Mouse (Mus musculus): ENCODE measurements around the gene Oas2.

Gene Oas2

DNA sequence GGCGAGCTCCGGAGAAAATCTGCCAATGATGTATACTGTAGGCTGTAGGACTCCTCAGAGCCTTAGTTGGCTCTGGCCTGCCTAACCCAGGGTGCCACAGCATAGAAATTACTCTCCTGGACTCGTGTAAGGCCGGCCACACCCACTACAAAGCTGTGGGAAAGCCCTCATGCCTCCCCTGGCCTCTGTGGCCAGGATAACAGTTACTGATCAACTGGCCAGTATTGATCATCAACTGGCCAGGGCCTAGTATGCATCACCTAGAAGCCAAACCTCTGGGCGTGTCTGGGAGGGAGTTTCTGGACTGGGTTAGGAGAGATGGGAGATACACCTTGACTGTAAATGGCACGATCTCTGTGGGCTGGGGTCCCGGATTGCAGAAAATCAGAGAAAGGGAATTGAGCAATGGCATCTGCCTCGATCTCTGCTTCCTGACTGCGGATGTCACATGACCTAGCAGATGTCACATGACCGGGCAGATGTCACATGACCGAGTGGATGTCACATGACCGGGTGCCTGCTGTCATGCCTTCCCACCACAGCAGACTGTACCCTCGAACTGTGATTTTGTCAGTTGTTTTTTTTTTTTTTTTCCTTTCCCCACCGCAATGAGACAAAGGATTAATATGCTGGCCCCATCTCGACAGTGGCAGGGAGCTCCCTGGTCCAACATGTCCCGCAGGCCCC lies 53.5 kb downstream of the Oas2 start:
- peak; percentile 92 for DNase-seq (ENCODE audit: low read depth, low spot score)

DNA sequence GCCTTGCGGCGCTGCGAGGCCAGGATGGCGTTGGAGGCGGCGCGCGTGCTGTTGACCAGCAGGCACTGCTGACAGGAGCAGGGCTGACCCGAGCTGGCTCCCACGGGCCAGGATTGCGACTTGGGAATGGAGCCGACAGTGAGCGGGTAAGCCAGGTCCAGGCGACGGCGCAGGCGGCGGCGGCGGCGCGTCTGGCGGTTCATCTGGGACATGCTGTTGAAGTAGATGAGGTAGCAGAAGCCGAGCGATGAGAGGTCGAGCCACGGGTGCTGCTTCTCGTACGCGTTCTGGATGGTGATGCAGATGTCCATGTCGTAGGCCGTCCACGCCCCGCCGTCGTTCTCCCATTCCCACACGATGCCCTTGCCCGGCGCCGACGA lies 55.0 kb downstream of the Oas2 start:
- DNase-seq (ENCODE audit: low read depth, low spot score): no peak

DNA sequence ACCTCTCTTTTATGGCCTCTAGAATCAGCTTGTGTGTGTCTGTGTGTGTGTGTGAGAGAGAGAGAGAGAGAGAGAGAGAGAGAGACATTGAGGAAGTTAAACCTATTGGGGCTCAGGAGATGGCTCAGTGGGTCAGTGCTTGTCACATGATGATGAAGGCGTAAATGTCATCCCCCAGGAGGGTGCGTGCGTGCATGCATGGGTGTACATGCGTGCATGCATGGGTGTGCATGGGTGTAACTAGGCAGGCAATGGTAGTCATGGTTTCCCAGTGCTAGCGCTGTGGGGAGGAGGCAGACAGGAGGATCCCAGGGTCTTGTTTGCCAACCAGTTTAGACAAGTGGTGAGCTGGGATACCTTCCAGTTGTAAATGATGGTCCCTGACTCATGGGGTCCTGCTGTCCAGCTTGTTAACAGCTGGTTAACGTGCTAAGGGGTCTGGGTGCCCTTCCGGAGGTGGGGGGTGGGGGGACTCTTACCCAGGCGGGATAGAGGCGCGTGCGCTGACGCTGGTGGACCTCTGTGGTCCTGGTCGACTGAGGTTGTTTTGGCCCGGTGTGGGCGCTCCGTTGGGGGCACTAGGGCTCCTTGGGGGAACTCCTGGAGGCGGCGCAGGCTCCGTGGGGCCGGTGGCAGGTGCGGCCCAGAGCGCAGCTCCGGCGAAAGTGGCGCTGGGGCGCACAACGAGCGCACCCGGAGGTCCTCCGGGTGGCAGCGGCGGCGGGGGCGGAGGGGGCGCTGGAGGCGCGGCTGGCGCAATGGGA lies 55.5 kb downstream of the Oas2 start:
- DNase-seq (ENCODE audit: low read depth, low spot score): no peak

DNA sequence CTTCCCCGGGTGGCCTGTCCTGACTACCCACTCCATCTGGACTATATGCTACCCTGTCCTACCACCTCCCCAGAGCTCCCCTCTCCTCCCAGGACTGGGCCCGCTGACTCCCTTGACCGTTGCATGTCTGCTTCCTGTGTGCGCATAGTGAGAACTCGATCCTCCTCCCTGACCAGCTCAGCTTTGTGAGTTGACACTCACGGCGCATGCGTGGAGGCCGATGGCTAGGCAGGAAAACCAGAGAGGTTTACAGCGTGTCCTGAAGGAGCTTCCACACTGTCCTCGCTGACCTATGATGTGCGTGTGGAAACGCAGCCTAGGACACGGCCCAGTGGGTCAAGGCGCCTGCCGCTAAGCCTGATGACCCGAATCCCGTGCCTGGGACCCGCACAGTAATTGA lies 57.6 kb downstream of the Oas2 start:
- DNase-seq (ENCODE audit: low read depth, low spot score): no peak

DNA sequence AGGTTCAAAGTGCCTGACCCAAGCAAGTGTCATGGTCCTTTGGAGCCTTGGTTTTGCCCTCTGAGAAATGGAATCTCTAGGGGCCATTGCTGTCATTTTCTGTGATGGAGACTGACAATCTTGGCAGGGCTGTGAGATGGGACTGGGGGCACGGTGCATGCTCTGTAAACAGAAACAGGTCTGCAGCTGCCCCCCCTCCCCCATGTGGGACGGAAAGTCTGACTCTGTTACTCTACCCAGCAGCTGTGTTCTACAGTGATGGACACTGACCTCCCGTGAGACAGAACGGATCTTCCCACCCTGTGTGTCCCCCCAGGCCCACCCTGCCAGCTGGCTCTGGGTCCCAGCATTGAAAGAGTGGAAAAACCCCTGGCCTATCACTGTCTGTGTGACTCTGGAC lies 59.2 kb downstream of the Oas2 start:
- DNase-seq (ENCODE audit: low read depth, low spot score): no peak

DNA sequence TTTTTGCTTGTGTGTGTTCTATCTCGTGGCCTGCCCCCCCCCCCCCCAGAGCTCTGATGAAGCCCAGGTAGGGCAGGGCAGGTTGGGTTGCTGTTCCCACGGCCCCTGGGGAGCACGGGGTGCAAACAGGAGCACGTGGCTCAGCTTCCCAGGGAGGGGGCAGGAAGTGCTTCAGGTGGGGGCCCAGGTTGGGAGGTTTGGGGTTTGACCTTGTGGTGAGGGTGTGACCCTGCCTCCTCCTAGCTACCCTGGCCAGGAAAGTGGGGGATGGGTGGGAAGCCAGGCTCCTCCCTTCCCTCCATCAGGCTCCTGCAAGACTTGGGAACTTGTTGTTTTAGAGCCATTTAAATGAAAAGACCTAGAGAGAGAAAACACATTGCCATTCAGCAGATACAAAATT lies 61.2 kb downstream of the Oas2 start:
- peak; percentile 81 for DNase-seq (ENCODE audit: low read depth, low spot score)

DNA sequence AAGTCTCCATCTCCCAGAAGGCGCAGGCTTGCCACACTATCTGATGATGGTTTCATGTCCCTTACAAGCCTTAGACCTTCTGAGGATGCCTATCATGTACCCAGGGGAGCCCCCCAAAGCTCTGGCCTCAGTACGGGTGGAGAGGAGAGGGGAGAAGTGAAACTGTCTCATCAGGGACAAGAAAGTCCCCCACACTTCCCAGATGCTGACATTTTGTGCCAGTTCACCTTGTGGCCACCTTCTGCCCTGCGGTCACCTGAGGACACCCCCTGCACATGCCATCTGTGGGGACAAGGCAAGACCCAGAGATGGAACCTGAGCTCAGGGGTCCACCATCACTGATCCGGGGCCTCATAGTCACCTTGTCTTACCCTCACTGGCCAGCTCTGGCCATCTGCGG lies 61.8 kb downstream of the Oas2 start:
- DNase-seq (ENCODE audit: low read depth, low spot score): no peak

DNA sequence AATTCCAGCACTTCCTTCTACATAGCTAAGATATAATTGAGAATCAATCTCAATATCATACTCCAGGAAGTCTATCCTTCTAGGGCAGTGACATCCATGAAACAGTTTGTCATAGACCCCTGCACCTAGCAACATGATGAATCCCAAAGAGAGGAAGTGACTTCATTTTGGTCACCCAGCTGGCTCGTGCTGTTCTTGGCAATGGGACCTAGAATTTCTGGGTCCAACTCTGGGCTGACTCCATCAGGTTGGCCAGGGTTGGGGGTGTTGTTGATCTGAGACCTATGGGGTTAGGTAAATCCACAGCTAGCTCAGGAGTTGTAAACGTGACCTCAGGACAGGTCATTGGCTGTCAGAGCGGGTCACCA lies 62.2 kb downstream of the Oas2 start:
- no peak for DNase-seq (ENCODE audit: low read depth, low spot score)

DNA sequence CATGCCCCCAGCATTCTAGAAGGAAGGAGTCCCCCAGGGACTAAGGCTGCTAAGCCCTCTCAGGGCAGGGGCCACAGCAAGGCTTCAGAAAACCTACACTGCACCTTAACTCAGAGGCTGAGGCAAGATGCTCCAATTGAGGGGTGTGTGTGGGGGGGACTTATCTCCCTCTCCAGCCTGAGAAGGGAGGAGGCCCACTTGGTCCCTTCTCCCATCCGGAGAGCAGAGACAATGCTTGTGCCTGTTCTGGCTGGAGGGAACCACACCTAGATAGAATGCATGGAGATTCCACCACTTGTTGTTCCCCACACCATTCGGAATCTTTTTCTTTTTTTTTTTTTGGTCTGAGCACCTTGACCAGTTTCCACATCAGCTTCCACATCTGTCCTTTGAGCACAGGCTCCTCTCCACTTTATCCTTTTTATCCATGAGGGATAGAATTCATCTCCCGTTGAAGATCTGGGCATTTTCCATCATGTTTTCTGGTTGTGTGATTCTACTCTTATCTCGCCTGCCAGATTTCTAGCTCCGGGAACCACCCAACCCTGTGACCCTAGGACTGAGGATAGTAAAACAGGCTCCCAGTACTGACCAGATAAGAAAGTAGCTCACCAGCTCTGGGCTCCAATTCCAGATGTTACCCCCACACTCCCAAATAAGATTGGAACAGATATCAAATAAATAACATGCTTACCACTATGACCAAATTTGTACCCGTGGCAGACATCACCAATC lies 62.7 kb downstream of the Oas2 start:
- DNase-seq (ENCODE audit: low read depth, low spot score): peak; percentile 60

DNA sequence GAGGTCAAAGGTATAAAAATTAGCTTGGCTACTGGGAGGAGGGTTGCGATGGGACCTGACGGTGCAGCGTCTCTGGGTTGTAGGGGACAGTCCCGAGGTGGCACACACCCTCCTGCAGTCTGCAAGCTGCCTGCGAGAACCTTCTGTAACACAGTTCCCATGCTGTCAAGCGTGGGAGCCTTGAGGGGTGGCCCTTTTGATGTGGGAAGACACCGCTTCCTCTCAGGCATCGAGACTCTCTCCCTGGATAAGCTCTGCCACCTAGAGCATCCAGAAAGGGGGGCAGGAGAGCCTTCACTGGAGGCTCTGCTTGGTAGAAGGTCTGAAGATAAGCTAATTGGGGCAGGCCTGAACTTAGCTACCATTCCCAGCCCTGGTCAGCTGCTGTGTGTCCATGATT lies 64.0 kb downstream of the Oas2 start:
- DNase-seq (ENCODE audit: low read depth, low spot score): no peak

DNA sequence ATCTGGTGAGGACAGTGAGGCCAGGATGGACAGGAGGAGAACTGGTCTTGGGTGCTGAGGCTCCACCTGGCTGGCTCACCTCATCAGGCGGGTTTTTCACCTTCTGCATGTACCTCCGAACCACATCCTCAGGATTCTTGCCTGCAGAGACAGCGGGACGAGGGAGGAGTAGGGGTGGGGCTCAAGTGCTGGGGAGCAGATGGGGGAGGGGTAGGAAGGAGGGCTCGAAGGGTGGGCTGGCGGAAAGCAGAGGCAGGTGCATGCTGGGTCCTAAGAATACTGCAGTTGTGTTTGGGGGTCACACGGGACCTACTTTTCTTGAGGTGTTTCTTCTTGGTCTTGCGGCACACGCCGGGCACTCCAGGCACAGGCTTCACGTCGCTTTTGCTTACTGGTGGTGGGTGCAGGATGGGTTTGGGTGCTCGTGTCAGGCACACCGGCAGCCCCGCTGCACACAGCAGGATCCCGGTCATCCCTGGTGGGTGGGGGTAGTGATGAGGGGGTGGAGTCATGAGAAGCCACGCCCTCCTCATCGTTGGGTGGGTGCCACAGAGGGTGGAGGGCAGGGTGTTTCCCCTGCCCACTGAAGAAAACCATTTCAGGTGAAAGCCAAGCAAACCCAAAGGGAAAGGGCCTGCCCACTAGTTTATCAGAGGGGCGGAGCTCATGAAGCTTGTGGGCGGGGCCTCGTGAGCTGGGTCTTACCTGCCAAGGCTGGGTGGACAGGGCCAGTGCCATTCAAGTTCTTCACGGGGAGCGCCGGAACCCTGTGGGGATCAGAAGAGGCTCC lies 66.5 kb downstream of the Oas2 start:
- DNase-seq (ENCODE audit: low read depth, low spot score): peak; percentile 87

DNA sequence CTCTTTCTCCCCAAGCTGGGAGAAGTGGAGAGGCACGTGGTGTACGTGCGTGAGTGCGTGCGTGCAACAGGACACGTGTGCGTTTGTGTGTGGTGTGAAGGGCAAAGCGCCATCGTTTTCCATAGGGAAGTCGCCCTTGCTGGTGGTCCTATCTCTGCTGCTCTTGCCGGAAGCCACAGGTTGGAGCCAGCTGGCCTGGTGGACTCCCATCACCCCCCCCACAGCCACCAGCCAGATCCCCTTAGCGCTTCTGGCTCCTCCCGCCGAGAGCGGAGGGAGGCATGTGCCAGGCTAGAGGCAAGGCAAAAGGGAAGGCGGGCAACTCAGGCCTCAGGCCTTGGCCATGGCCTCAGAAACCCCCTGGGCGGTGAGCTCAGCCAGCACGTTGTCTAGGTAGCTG lies 68.7 kb downstream of the Oas2 start:
- DNase-seq (ENCODE audit: low read depth, low spot score): no peak

All from ES-CJ7 (cell line).